Mouse (Mus musculus): ENCODE measurements around the gene Ttyh3.

Gene Ttyh3

DNA sequence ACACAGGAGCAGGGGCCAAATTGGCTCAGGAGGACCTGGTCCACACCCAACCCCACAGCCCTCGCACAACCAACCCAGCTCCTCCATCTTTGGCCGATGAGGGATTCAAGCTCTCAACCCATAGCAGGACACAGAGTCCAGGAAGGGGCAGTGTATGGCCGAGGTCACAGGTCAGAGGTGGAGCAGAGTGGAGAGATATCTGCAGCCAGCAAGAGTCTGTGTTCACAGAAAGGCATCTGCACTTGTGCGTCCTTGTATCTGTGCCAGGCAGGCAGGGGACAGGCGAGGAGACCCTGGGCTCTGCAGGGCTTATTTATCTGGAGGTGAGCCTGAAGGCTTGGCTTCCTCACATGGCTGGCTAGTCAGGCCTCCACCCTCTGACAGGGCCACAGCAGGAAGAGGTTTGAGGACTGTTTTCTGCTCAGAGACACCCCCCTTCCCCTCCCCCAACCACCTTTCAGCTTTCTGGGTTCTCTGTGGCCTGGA, 73.4 kb downstream of the Ttyh3 start:
- 78% methylated on average over 5 of the region's 5 CpGs for WGBS

DNA sequence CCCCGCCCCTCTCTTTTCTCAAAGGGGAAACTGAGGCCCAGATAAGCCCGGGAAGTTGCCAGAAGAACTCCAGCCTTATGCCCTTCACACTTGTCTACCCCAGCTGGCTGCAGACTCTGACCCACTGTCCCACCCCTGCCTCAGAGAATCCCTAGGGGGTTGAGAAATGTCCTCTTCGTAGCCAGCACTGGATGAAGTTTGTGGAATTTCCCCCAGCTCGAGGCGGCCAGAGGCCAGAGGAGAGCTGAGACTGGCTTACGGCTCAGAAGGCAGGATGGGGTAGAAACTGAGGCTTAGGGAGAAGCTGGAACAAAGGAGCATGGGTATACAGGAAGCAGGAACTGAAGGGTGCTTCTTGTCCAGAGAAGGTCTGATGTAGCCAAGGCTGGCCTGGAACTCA, 76.2 kb downstream of the Ttyh3 start:
- 91% methylated on average over 6 of the region's 6 CpGs for WGBS

DNA sequence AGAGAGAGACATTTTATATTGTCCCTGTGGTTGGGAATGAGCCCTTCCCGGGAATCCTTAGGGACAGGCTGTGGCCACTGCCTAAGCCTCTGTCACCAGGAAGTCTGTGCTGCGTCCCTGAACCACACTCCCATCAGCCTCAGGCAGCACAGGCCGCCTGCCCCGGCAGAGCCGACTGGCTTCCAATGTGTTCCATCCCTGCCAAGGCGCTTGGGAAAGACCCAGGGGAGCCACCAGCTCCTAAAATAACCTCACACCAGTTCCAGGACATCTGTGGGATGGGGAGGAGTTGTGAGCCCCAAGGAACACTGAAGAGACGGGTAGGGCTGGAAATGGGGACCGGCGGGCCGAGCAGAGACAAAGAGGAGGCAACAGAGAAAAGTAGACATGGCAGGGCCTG, 77.2 kb downstream of the Ttyh3 start:
- 36% methylated on average over 10 of the region's 10 CpGs for WGBS

- 84% methylated on average over 4 of the region's 4 CpGs for WGBS
These were observed 77.6 kb downstream of the Ttyh3 start for GRCm38 (mm10) chr5:140571201-140571600.
